Mouse (Mus musculus) midbrain, embryonic 16.5 days (tissue): ENCODE results near the gene Proz. TPM values are rescaled to one million over a fixed set of nuclear protein-coding genes. Genes with fewer than 3 reads are reported as not detected.
"Not testable (repeated sequence)": the region's sequence is repeated elsewhere in the genome, so short reads cannot be mapped to it uniquely, and the experiment has no call there.

Experiments
- ATAC-seq: fragments of 200-750 bp; cut with Nextera tagmentation; 2 replicates; pipeline ENCODE4 v1.8.0; 2017; ENCODE audit warnings: moderate TSS enrichment
- H3K27ac ChIP-seq: fragments of 300-500 bp; sonication (generic); 2 replicates; pipeline ENCODE4 v1.5.1; 2014; ENCODE audit warnings: mild to moderate bottlenecking, low read length, mixed read lengths
- H3K27me3 ChIP-seq: fragments of 300-500 bp; sonication (generic); 2 replicates; pipeline ENCODE4 v1.6.1; 2014; ENCODE audit warnings: low read depth, low read length, mixed read lengths; ENCODE audit not compliant: control insufficient read depth, insufficient read depth
- H3K36me3 ChIP-seq: fragments of 300-500 bp; sonication (generic); 2 replicates; pipeline ENCODE4 v1.6.1; 2014; ENCODE audit warnings: mild to moderate bottlenecking, low read length, moderate library complexity, mixed read lengths; ENCODE audit not compliant: control insufficient read depth, insufficient read depth
- H3K4me1 ChIP-seq: fragments of 300-500 bp; sonication (generic); 2 replicates; pipeline ENCODE4 v1.6.1; 2014; ENCODE audit warnings: mild to moderate bottlenecking, low read length, mixed read lengths; ENCODE audit not compliant: control insufficient read depth, insufficient read depth
- H3K4me2 ChIP-seq: fragments of 300-500 bp; sonication (generic); 2 replicates; pipeline ENCODE4 v1.6.1; 2014; ENCODE audit warnings: mild to moderate bottlenecking, low read length, mixed read lengths
- H3K4me3 ChIP-seq: fragments of 300-500 bp; sonication (generic); 2 replicates; pipeline ENCODE4 v1.5.1; 2014; ENCODE audit warnings: low read depth, mild to moderate bottlenecking, low read length, moderate library complexity, mixed read lengths
- H3K9ac ChIP-seq: fragments of 300-500 bp; sonication (generic); 2 replicates; pipeline ENCODE4 v1.6.1; 2014; ENCODE audit warnings: low read depth, low read length, mixed read lengths
- H3K9me3 ChIP-seq: fragments of 300-500 bp; sonication (generic); replicated peaks from 2 replicates; pipeline ENCODE4 v1.6.1; 2014; ENCODE audit warnings: mild to moderate bottlenecking, low read length, mixed read lengths; ENCODE audit not compliant: control insufficient read depth, poor library complexity, severe bottlenecking
- WGBS: fragments of 180-500 bp; shearing (Covaris S2); extraction: QIAGEN DNeasy Blood & Tissue Kit; methylation state at CpG from one replicate; pipeline ENCODE4 v1.1.7; 2014; 5-methylcytosine and 5-hydroxymethylcytosine counted together
- polyA plus RNA-seq: library from polyadenylated mRNA; unstranded; fragments of >200 nt; fragmentation: Nextera tagmentation; extraction: Ambion mirVana; gene quantifications from 2 replicates; pipeline ENCODE4 v1.2.1, GENCODE M21; 2015

Proz gene
- polyA plus RNA-seq, 1 experiment from 2014 or later: 1.2 TPM

- WGBS: 80% methylated on average over 6 of the region's 6 CpGs
- Histone ChIP-seq H3K4me3 (no peak overlapping the region), H3K27ac (no peak overlapping the region), H3K9me3 (no peaks in the 10 kb centered on the region), H3K27me3 (no peaks in the 10 kb centered on the region), H3K9ac (no peak overlapping the region), H3K4me2 (no peak overlapping the region), H3K36me3 (no peaks in the 10 kb centered on the region), H3K4me1 (no peaks in the 10 kb centered on the region)
- ATAC-seq: no peak
These were observed 21.7 kb upstream of the Proz start for GRCm38 (mm10) chr8:13039054-13039453.

- Histone ChIP-seq H3K4me2 (no peak overlapping the region), H3K4me3 (no peak overlapping the region), H3K36me3 (no peaks in the 10 kb centered on the region), H3K4me1 (no peaks in the 10 kb centered on the region), H3K27ac (no peak overlapping the region), H3K27me3 (no peaks in the 10 kb centered on the region), H3K9me3 (no peaks in the 10 kb centered on the region), H3K9ac (no peak overlapping the region)
- 82% methylated on average over 4 of the region's 4 CpGs for WGBS
- ATAC-seq: no peak
These were observed 19.3 kb upstream of the Proz start for GRCm38 (mm10) chr8:13041459-13041858.

- no peak overlapping the region for H3K9ac ChIP-seq
- no peak overlapping the region for H3K4me3 ChIP-seq
- H3K27me3 ChIP-seq: no peaks in the 10 kb centered on the region
- WGBS: 55% methylated on average over 5 of the region's 5 CpGs
- H3K4me2 ChIP-seq: no peak overlapping the region
- H3K36me3 ChIP-seq: no peaks in the 10 kb centered on the region
- H3K4me1 ChIP-seq: no peaks in the 10 kb centered on the region
- no peak for ATAC-seq
- no peaks in the 10 kb centered on the region for H3K9me3 ChIP-seq
- H3K27ac ChIP-seq: no peak overlapping the region
These were observed 13.1 kb upstream of the Proz start for GRCm38 (mm10) chr8:13047652-13048051.

- WGBS: 73% methylated on average over 10 of the region's 10 CpGs
- no peaks in the 10 kb centered on the region for H3K4me1 ChIP-seq
- no peaks in the 10 kb centered on the region for H3K27me3 ChIP-seq
- H3K27ac ChIP-seq: no peak overlapping the region
- ATAC-seq: no peak
- H3K36me3 ChIP-seq: no peaks in the 10 kb centered on the region
- H3K4me2 ChIP-seq: no peak overlapping the region
- H3K9me3 ChIP-seq: no peaks in the 10 kb centered on the region
- H3K9ac ChIP-seq: no peak overlapping the region
- no peak overlapping the region for H3K4me3 ChIP-seq
These were observed 10.2 kb upstream of the Proz start for GRCm38 (mm10) chr8:13050550-13050949.

GRCm38 (mm10) chr8:13057351-13057750, 3.4 kb upstream of the Proz start:
- Histone ChIP-seq H3K9me3 (no peaks in the 10 kb centered on the region), H3K4me2 (no peak overlapping the region), H3K27ac (no peak overlapping the region), H3K4me1 (no peaks in the 10 kb centered on the region), H3K27me3 (no peaks in the 10 kb centered on the region), H3K9ac (no peak overlapping the region), H3K4me3 (no peak overlapping the region), H3K36me3 (no peaks in the 10 kb centered on the region)
- WGBS: 94% methylated on average over 4 of the region's 4 CpGs
- no peak for ATAC-seq

- Histone ChIP-seq H3K9ac (no peak overlapping the region), H3K4me3 (no peak overlapping the region), H3K27ac (no peak overlapping the region), H3K4me2 (no peak overlapping the region), H3K9me3 (no peaks in the 10 kb centered on the region), H3K4me1 (no peaks in the 10 kb centered on the region), H3K27me3 (no peaks in the 10 kb centered on the region), H3K36me3 (no peaks in the 10 kb centered on the region)
- 83% methylated on average over 16 of the region's 16 CpGs for WGBS
- no peak for ATAC-seq
These were observed 2.4 kb downstream of the Proz start for GRCm38 (mm10) chr8:13063112-13063511.

DNA sequence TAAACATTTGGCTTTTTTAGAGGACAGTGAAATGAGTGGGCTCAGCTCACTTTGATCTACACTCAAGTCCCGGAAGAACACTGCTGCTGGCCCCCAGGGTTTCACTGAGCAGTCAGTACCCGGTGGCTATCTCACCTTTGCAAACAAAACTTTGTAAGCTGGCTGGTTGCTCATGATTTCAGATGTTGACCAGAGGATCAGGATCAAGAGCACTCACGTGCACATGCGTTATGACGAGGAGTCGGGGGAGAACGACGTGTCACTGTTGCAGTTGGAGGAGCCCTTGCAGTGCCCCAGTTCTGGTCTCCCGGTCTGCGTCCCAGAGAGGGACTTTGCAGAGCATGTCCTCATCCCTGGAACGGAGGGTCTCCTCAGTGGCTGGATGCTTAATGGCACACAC, 12.5 kb downstream of the Proz start:
- Histone ChIP-seq H3K4me2 (no peak overlapping the region), H3K4me3 (no peak overlapping the region), H3K36me3 (peaks cover 29% of the 10 kb centered on the region), H3K9me3 (no peaks in the 10 kb centered on the region), H3K27me3 (no peaks in the 10 kb centered on the region), H3K27ac (no peak overlapping the region), H3K9ac (no peak overlapping the region), H3K4me1 (no peaks in the 10 kb centered on the region)
- no peak for ATAC-seq
- WGBS: 95% methylated on average over 11 of the region's 11 CpGs

DNA sequence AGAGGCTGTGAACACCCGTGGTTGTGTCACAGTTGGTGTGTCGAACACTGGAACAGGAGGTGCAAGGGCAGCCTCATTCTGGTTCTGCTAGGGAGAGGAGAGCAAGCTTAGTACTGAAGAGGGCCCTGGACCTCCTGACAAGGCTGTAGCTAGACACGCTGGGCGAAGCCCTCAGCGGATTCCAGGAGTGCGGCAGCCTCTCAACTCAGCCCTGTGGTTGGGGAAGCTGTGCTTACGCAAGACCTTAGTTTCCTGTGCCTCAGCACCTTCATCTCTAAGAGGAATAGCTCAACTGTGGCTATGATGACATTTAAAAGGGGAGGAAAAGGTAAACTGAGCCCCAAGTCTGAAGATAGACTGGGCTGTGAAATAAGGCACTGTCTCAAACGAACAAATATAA, 14.3 kb downstream of the Proz start:
- peaks cover 34% of the 10 kb centered on the region for H3K36me3 ChIP-seq
- H3K9me3 ChIP-seq: no peaks in the 10 kb centered on the region
- no peak overlapping the region for H3K9ac ChIP-seq
- no peaks in the 10 kb centered on the region for H3K4me1 ChIP-seq
- no peak overlapping the region for H3K27ac ChIP-seq
- no peak for ATAC-seq
- H3K4me2 ChIP-seq: no peak overlapping the region
- H3K4me3 ChIP-seq: no peak overlapping the region
- 94% methylated on average over 8 of the region's 8 CpGs for WGBS
- H3K27me3 ChIP-seq: no peaks in the 10 kb centered on the region

- H3K4me2 ChIP-seq, H3K27me3 ChIP-seq, H3K4me1 ChIP-seq, H3K9ac ChIP-seq, H3K27ac ChIP-seq, H3K9me3 ChIP-seq, H3K4me3 ChIP-seq, ATAC-seq: not testable (repeated sequence)
- WGBS: 95% methylated on average over 1 of the region's 1 CpGs
- H3K36me3 ChIP-seq: peaks cover 37% of the 10 kb centered on the region
These were observed 14.9 kb downstream of the Proz start for GRCm38 (mm10) chr8:13075579-13075978.

- no peak overlapping the region for H3K27ac ChIP-seq
- no peak overlapping the region for H3K4me3 ChIP-seq
- no peak overlapping the region for H3K9ac ChIP-seq
- H3K9me3 ChIP-seq: no peaks in the 10 kb centered on the region
- no peak for ATAC-seq
- H3K4me1 ChIP-seq: no peaks in the 10 kb centered on the region
- H3K4me2 ChIP-seq: no peak overlapping the region
- no peaks in the 10 kb centered on the region for H3K27me3 ChIP-seq
- H3K36me3 ChIP-seq: peaks cover 46% of the 10 kb centered on the region
- WGBS: 84% methylated on average over 7 of the region's 7 CpGs
These were observed 16.8 kb downstream of the Proz start for GRCm38 (mm10) chr8:13077542-13077941.
